Mouse (Mus musculus) liver, postnatal 0 days (tissue): Measurements from ENCODE around the gene Wwox.

ENCODE experiments used
- CTCF ChIP-seq: sonication (generic); IDR thresholded peaks from 2 replicates; pipeline ENCODE4 v1.5.1; 2016; ENCODE audit warnings: antibody characterized with exemption, low read depth
- EP300 ChIP-seq: IDR thresholded peaks from 2 replicates; pipeline ENCODE4 v1.6.1; 2016; ENCODE audit warnings: antibody characterized with exemption, low read depth, mild to moderate bottlenecking

DNA sequence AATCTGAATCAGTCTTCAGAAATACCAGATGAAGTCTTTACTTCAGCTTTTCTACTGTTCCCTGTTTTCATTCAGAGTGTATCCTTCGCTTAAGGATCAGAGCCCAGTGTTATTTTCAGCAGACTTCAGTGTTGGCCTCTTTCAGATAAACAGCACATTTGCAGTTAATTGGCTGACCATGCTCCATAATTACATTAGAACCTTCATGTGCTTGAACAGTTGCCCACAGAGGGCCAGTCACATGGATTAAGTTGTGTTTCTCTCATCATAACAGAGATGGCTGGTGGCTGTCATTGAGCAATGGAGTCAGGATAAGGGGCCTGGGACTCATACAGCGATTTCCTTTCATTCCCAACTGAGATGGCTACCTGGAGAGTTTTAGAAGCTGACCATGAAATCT, 166.2 kb downstream of the Wwox start:
- TF ChIP-seq CTCF, result no peak
- no peak for TF ChIP-seq EP300
